Mouse (Mus musculus) adrenal gland (tissue): ENCODE measurements around the gene Zzef1.

ENCODE experiments used
- intact Hi-C: fragments of 180-260 bp; cut with DNase I; formaldehyde crosslinking; loops from one replicate; pipeline ENCODE4 v1.15.1; 2025

Zzef1 gene

GRCm38 (mm10) chr11:72805232-72805631 is 9.2 kb downstream of the Zzef1 start:
- intact Hi-C loops = no loop called here

- intact Hi-C loops = no loop called here
Observed at GRCm38 (mm10) chr11:72806556-72806955, 10.5 kb downstream of the Zzef1 start.

GRCm38 (mm10) chr11:72807992-72808391 is 12.0 kb downstream of the Zzef1 start:
- intact Hi-C loops = no loop called here

GRCm38 (mm10) chr11:72813687-72814086 is 17.7 kb downstream of the Zzef1 start:
- intact Hi-C loops = no loop called here

- intact Hi-C loops = no loop called here
Observed at GRCm38 (mm10) chr11:72814188-72814587, 18.2 kb downstream of the Zzef1 start.

GRCm38 (mm10) chr11:72816859-72817258 is 20.8 kb downstream of the Zzef1 start:
- intact Hi-C loops = no loop called here

GRCm38 (mm10) chr11:72818067-72818466 is 22.0 kb downstream of the Zzef1 start:
- intact Hi-C loops = no loop called here

GRCm38 (mm10) chr11:72821041-72821440 is 25.0 kb downstream of the Zzef1 start:
- intact Hi-C loops = no loop called here

- intact Hi-C loops = no loop called here
Observed at GRCm38 (mm10) chr11:72829869-72830268, 33.8 kb downstream of the Zzef1 start.

- intact Hi-C loops = no loop called here
Observed at GRCm38 (mm10) chr11:72842731-72843130, 46.7 kb downstream of the Zzef1 start.

- intact Hi-C loops = no loop called here
Observed at GRCm38 (mm10) chr11:72843576-72843975, 47.5 kb downstream of the Zzef1 start.

- intact Hi-C loops = no loop called here
Observed at GRCm38 (mm10) chr11:72845526-72845925, 49.5 kb downstream of the Zzef1 start.

GRCm38 (mm10) chr11:72846685-72847084 is 50.7 kb downstream of the Zzef1 start:
- intact Hi-C loops = no loop called here

- intact Hi-C loops = no loop called here
Observed at GRCm38 (mm10) chr11:72847831-72848628, 52.0 kb downstream of the Zzef1 start.

GRCm38 (mm10) chr11:72850419-72851131 is 54.5 kb downstream of the Zzef1 start:
- intact Hi-C loops = no loop called here

GRCm38 (mm10) chr11:72851214-72851613 is 55.2 kb downstream of the Zzef1 start:
- intact Hi-C loops = no loop called here

- intact Hi-C loops = no loop called here
Observed at GRCm38 (mm10) chr11:72852122-72852521, 56.1 kb downstream of the Zzef1 start.

- intact Hi-C loops = no loop called here
Observed at GRCm38 (mm10) chr11:72853086-72853485, 57.1 kb downstream of the Zzef1 start.

- intact Hi-C loops = no loop called here
Observed at GRCm38 (mm10) chr11:72854251-72854650, 58.2 kb downstream of the Zzef1 start.

- intact Hi-C loops = no loop called here
Observed at GRCm38 (mm10) chr11:72856764-72857163, 60.7 kb downstream of the Zzef1 start.

GRCm38 (mm10) chr11:72861236-72861635 is 65.2 kb downstream of the Zzef1 start:
- intact Hi-C loops = no loop called here

GRCm38 (mm10) chr11:72866446-72866845 is 70.4 kb downstream of the Zzef1 start:
- intact Hi-C loops = no loop called here

GRCm38 (mm10) chr11:72872061-72872460 is 76.0 kb downstream of the Zzef1 start:
- intact Hi-C loops = no loop called here
